Mouse (Mus musculus): ENCODE data around the gene F2rl1.

Gene F2rl1

DNA sequence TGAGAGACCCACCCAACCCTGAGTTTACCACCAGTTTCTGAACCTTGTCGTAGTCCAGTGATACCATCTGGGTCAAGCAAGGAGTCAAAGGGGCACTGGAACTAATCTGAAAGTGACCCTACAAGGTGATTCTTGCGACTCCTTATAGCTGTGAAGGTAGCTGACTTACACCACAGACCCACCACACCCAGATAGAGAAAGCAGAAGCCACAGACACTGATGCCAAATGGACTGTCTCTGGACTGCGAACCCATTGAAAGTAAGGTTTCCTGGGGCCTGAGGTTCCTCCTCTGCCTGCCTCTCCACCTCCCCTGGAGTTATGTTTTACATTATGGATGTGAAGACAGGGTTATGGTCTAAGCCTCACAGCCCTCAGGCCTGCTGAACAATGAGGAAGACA is 28.4 kb downstream of the F2rl1 start:
- Histone ChIP-seq H3K9me3 (ENCODE audit: low read length) (no peaks in the 10 kb centered on the region), H3K4me3 (replicated peaks; ENCODE audit: low read length) (no peak overlapping the region), H3K27me3 (ENCODE audit: insufficient read depth, low read length) (peaks cover 3% of the 10 kb centered on the region; the same call in 1 of the 2 replicates), H3K4me1 (replicated peaks; ENCODE audit: low read depth, low read length) (no peaks in the 10 kb centered on the region), H3K36me3 (ENCODE audit: insufficient read depth, low read length) (no peaks in the 10 kb centered on the region)
- TF ChIP-seq POU5F1 (IDR thresholded peaks at IDR 0.05; ENCODE audit: borderline replicate concordance, low read length) (no peak), NANOG (IDR thresholded peaks at IDR 0.05; ENCODE audit: borderline replicate concordance, low read length) (no peak), CTCF (conservative IDR thresholded peaks at IDR 0.05; ENCODE audit: low read length) (no peak)

DNA sequence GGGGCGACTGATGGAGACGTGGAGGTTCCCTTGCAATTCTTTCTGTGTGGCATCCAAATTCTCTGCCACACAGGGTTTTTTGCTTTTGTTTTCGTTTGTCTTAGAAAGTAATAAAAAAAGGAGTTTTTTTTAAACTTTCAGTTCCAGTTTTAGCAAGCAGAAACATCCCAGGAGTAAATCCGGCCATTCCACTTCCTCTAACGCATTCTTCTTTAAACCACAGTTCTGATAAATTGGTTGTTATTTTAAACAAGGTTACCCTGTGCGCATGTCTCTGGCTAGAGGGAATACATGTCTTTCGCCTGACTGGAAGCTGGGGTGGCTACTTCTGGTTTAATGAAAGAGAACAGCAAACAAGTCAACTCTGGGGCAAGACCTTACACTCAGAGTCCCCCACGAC is 30.2 kb downstream of the F2rl1 start:
- no peaks in the 10 kb centered on the region for H3K36me3 ChIP-seq (ENCODE audit: insufficient read depth, low read length)
- no peaks in the 10 kb centered on the region for H3K9me3 ChIP-seq (ENCODE audit: low read length)
- no peak for TF ChIP-seq NANOG (IDR thresholded peaks at IDR 0.05; ENCODE audit: borderline replicate concordance, low read length)
- TF ChIP-seq POU5F1 (IDR thresholded peaks at IDR 0.05; ENCODE audit: borderline replicate concordance, low read length), result no peak
- no peak for TF ChIP-seq CTCF (conservative IDR thresholded peaks at IDR 0.05; ENCODE audit: low read length)
- H3K4me3 ChIP-seq (replicated peaks; ENCODE audit: low read length), result no peak overlapping the region
- no peaks in the 10 kb centered on the region for H3K4me1 ChIP-seq (replicated peaks; ENCODE audit: low read depth, low read length)
- H3K27me3 ChIP-seq (ENCODE audit: insufficient read depth, low read length), result peaks cover 3% of the 10 kb centered on the region; the same call in 1 of the 2 replicates

DNA sequence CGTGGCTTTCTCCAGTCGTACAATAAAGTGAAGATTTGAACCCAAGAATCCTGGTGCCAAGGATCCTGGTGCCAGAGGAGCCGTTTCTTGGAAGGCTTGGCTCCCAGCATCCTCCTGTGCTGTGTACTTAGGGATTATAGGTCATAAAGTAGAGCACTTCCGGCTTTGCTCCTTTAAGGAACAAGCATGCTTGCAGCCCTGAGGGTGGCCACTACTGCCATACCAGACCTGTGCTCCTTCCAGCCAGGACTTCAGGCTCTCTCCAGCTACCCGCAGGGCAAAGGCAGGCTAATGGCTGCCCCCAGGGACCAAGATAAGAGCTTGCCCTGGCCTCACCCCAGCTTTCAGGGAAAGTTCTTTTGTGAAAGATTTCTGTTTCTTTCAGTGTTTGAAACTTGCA is 31.7 kb downstream of the F2rl1 start:
- H3K36me3 ChIP-seq (ENCODE audit: insufficient read depth, low read length), result no peaks in the 10 kb centered on the region
- H3K27me3 ChIP-seq (ENCODE audit: insufficient read depth, low read length), result peaks cover 2% of the 10 kb centered on the region; the same call in 1 of the 2 replicates
- no peak overlapping the region for H3K4me3 ChIP-seq (replicated peaks; ENCODE audit: low read length)
- TF ChIP-seq CTCF (conservative IDR thresholded peaks at IDR 0.05; ENCODE audit: low read length), result no peak
- no peak for TF ChIP-seq POU5F1 (IDR thresholded peaks at IDR 0.05; ENCODE audit: borderline replicate concordance, low read length)
- no peak for TF ChIP-seq NANOG (IDR thresholded peaks at IDR 0.05; ENCODE audit: borderline replicate concordance, low read length)
- H3K9me3 ChIP-seq (ENCODE audit: low read length), result no peaks in the 10 kb centered on the region
- no peaks in the 10 kb centered on the region for H3K4me1 ChIP-seq (replicated peaks; ENCODE audit: low read depth, low read length)

DNA sequence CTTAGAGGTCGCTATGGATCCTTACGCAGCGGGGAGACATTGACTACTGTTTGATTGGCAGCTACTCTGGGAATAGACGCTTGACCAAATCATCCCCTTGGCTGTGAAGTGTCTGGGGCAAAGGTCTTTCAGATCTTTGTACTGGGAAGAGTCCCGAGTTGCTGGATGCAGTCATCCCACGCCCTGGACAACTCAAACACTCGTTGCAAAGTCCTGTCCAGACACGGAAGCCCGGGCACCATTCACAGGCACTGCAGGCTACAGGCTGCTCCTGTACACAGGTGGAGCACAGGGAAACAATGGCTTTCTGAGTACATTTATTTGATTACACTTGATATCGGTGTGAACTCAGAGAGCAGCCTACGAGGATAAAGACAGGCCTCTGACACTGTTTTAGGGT is 33.7 kb downstream of the F2rl1 start:
- Histone ChIP-seq H3K4me1 (replicated peaks; ENCODE audit: low read depth, low read length) (no peaks in the 10 kb centered on the region), H3K4me3 (replicated peaks; ENCODE audit: low read length) (no peak overlapping the region), H3K9me3 (ENCODE audit: low read length) (no peaks in the 10 kb centered on the region), H3K36me3 (ENCODE audit: insufficient read depth, low read length) (no peaks in the 10 kb centered on the region), H3K27me3 (ENCODE audit: insufficient read depth, low read length) (peaks cover 4% of the 10 kb centered on the region)
- TF ChIP-seq CTCF (conservative IDR thresholded peaks at IDR 0.05; ENCODE audit: low read length), result no peak
- TF ChIP-seq NANOG (IDR thresholded peaks at IDR 0.05; ENCODE audit: borderline replicate concordance, low read length), result no peak
- TF ChIP-seq POU5F1 (IDR thresholded peaks at IDR 0.05; ENCODE audit: borderline replicate concordance, low read length), result no peak

DNA sequence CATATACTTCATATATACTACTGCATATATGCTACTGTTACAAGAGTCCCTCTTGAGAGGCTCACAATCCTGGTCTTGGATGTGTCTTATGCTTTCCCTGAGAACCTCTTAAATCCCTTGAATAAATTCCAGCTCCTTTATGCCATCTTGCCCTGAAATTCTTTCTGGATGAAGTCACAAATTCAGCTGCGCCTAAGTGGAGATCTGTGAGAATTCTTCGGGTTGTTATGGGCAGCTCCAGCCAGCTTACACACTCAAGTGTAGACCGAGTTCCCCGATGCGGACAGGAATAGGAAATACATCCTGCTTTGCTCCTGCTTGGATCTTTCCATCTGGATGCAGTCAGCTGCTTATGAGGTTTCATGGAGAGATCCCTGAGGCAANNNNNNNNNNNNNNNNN is 40.4 kb downstream of the F2rl1 start:
- TF ChIP-seq NANOG (IDR thresholded peaks at IDR 0.05; ENCODE audit: borderline replicate concordance, low read length) (no peak), CTCF (conservative IDR thresholded peaks at IDR 0.05; ENCODE audit: low read length) (no peak), POU5F1 (IDR thresholded peaks at IDR 0.05; ENCODE audit: borderline replicate concordance, low read length) (no peak)
- H3K9me3 ChIP-seq (ENCODE audit: low read length), result no peaks in the 10 kb centered on the region
- no peaks in the 10 kb centered on the region for H3K36me3 ChIP-seq (ENCODE audit: insufficient read depth, low read length)
- H3K27me3 ChIP-seq (ENCODE audit: insufficient read depth, low read length), result peaks cover 4% of the 10 kb centered on the region
- H3K4me1 ChIP-seq (replicated peaks; ENCODE audit: low read depth, low read length), result no peaks in the 10 kb centered on the region
- no peak overlapping the region for H3K4me3 ChIP-seq (replicated peaks; ENCODE audit: low read length)

DNA sequence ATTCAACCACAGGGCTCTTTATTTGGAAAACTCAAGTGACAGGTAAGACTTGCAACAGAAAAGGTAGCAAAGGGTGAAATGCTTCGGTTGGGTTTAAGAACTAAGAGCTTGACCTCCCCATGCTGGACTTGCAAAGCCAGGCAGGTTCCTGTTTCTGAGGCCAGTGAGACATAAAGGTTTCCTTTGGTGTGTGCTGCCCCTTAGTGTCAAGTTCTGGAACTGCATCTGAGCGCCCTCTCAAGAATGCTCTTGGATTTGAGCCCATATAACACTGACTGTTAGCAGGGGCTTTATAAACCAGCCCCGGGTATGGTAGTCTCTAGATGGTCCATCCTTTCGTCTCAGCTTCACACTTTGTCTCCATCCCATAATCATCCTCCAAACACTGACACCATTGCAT is 43.6 kb downstream of the F2rl1 start:
- TF ChIP-seq POU5F1 (IDR thresholded peaks at IDR 0.05; ENCODE audit: borderline replicate concordance, low read length) (no peak), NANOG (IDR thresholded peaks at IDR 0.05; ENCODE audit: borderline replicate concordance, low read length) (no peak), CTCF (conservative IDR thresholded peaks at IDR 0.05; ENCODE audit: low read length) (peak; percentile 62)
- Histone ChIP-seq H3K4me3 (replicated peaks; ENCODE audit: low read length) (no peak overlapping the region), H3K36me3 (ENCODE audit: insufficient read depth, low read length) (no peaks in the 10 kb centered on the region), H3K4me1 (replicated peaks; ENCODE audit: low read depth, low read length) (no peaks in the 10 kb centered on the region), H3K27me3 (ENCODE audit: insufficient read depth, low read length) (no peaks in the 10 kb centered on the region; the same call in 1 of the 2 replicates), H3K9me3 (ENCODE audit: low read length) (no peaks in the 10 kb centered on the region)

DNA sequence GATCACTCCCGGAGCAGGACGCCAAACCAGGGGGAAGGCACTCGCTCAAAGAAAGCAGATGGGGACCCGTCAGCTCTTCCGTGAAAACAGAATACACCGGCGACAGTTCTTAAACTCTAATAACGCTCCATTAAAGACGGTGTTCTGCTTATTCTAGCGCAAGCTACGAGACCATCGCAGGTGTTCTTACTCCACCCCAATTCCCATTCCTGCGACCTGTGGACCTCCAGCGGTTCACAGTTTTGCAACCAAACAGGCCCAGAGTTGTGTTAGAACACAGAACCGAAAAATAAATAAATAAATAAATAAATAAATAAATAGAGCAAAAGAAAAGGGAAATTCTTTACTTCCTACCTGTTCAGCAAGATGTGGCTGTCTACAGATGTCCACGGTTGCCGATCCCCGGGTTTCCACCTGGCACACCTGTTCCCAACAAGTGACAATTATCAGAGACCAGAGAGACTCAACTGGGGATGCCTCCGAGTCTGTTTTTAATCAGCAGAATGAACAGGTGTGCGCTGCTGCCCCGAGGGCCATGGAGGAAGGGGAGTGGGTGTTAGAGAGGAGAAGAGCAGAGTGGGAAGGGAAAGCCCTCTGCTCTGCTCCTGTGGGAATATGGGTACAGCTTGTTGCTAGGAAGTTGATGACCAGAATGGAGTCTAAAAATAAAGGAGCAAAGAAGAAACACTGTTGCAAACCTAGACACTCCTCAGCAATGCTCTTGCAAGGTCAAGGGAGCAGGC is 46.2 kb downstream of the F2rl1 start, which contains the start of gene S100z:
S100z (minus strand) TSS at position 51 of the 743 bp plus-strand sequence.
- H3K27me3 ChIP-seq (ENCODE audit: insufficient read depth, low read length), result no peaks in the 10 kb centered on the region; the same call in 1 of the 2 replicates
- no peaks in the 10 kb centered on the region for H3K36me3 ChIP-seq (ENCODE audit: insufficient read depth, low read length)
- H3K4me3 ChIP-seq (replicated peaks; ENCODE audit: low read length), result no peak within 1 kb of the TSS
- no peaks in the 10 kb centered on the region for H3K9me3 ChIP-seq (ENCODE audit: low read length)
- H3K4me1 ChIP-seq (replicated peaks; ENCODE audit: low read depth, low read length), result no peaks in the 10 kb centered on the region
- TF ChIP-seq NANOG (IDR thresholded peaks at IDR 0.05; ENCODE audit: borderline replicate concordance, low read length), result no peak
- no peak for TF ChIP-seq CTCF (conservative IDR thresholded peaks at IDR 0.05; ENCODE audit: low read length)
- no peak for TF ChIP-seq POU5F1 (IDR thresholded peaks at IDR 0.05; ENCODE audit: borderline replicate concordance, low read length)

DNA sequence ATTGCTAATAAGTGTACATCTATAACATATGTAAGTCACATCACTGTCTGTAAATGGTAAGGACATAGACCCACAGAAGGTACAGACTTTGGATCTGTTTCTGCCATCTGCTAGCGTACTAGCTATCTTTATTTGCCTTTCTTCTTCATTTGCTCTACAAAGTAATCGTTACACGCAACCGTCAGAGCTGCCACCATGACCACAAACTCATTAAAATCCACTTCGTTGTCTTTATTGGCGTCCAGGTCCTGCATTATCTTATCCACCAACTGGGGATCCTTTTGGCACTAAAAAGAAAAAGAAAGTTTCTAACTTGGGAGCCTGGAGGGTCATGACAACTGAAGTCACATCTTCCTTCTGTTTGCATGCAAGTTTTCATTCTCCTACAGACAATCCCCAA is 47.9 kb downstream of the F2rl1 start:
- TF ChIP-seq POU5F1 (IDR thresholded peaks at IDR 0.05; ENCODE audit: borderline replicate concordance, low read length) (no peak), NANOG (IDR thresholded peaks at IDR 0.05; ENCODE audit: borderline replicate concordance, low read length) (no peak), CTCF (conservative IDR thresholded peaks at IDR 0.05; ENCODE audit: low read length) (no peak)
- Histone ChIP-seq H3K36me3 (ENCODE audit: insufficient read depth, low read length) (no peaks in the 10 kb centered on the region), H3K9me3 (ENCODE audit: low read length) (no peaks in the 10 kb centered on the region), H3K27me3 (ENCODE audit: insufficient read depth, low read length) (no peaks in the 10 kb centered on the region; the same call in 1 of the 2 replicates), H3K4me3 (replicated peaks; ENCODE audit: low read length) (no peak overlapping the region), H3K4me1 (replicated peaks; ENCODE audit: low read depth, low read length) (no peaks in the 10 kb centered on the region)

Data from E14TG2a.4 (cell line).